Mouse (Mus musculus) forebrain, embryonic 10.5 days (tissue): Measurements from ENCODE around the gene Chd6. TPM values are rescaled to one million over a fixed set of nuclear protein-coding genes. Genes with fewer than 3 reads are reported as not detected.
A peak's percentile ranks its signal among the peaks of the same experiment; 100 is the strongest.

ENCODE experiments used
- DNase-seq: peaks from one replicate; pipeline ENCODE4 v3.0.0-alpha.2; 2017; ENCODE audit warnings: low spot score; ENCODE audit errors: extremely low spot score
- H3K27ac ChIP-seq: fragments of 300-500 bp; sonication (generic); 2 replicates; pipeline ENCODE4 v1.5.1; 2016; ENCODE audit warnings: mild to moderate bottlenecking
- H3K27me3 ChIP-seq: fragments of 300-500 bp; sonication (generic); 2 replicates; pipeline ENCODE4 v1.6.1; 2016; ENCODE audit warnings: mild to moderate bottlenecking; ENCODE audit not compliant: poor library complexity, severe bottlenecking
- H3K36me3 ChIP-seq: fragments of 300-500 bp; sonication (generic); replicated peaks from 2 replicates; pipeline ENCODE4 v1.6.1; 2016; ENCODE audit warnings: mild to moderate bottlenecking, moderate library complexity
- H3K4me1 ChIP-seq: fragments of 300-500 bp; sonication (generic); 2 replicates; pipeline ENCODE4 v1.6.1; 2016
- H3K4me3 ChIP-seq: fragments of 300-500 bp; sonication (generic); 2 replicates; pipeline ENCODE4 v1.5.1; 2016; ENCODE audit warnings: mild to moderate bottlenecking, moderate library complexity
- H3K9me3 ChIP-seq: fragments of 300-500 bp; sonication (generic); 2 replicates; pipeline ENCODE4 v1.6.1; 2016; ENCODE audit warnings: mild to moderate bottlenecking, moderate library complexity
- WGBS: fragments of 180-500 bp; shearing (Covaris S2); methylation state at CpG from one replicate; pipeline ENCODE4 v1.1.7; 2016; 5-methylcytosine and 5-hydroxymethylcytosine counted together
- polyA plus RNA-seq: library from polyadenylated mRNA; unstranded; fragments of >200 nt; fragmentation: Nextera tagmentation; extraction: Ambion mirVana; gene quantifications from 2 replicates; pipeline ENCODE4 v1.2.1, GENCODE M21; 2016

Gene Chd6
- polyA plus RNA-seq, 1 experiment from 2014 or later: 31.0 TPM

DNA sequence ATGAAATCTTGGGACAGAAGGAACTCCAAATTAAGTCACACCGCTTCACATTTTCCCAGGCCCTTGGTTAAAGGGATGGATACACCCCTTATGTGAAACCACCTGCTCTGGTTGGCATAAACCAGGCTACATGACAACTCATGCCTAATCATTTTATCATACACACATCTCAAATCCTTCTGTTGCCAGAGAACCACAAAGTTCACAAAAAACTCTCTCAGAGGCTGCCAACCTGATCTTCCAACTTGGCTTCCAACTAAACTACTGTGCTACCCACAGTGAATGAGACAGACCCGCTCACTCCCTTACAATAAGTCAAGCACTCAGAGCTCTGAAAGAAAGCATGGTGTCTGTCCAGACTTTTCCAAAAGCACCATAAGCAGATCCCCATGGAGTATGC lies 1.6 kb downstream of the Chd6 start:
- peaks cover 8% of the 10 kb centered on the region for H3K36me3 ChIP-seq
- H3K27me3 ChIP-seq: no peaks in the 10 kb centered on the region
- no peaks in the 10 kb centered on the region for H3K9me3 ChIP-seq
- H3K4me1 ChIP-seq: peaks cover 28% of the 10 kb centered on the region
- DNase-seq: no peak
- WGBS: 88% methylated on average over 2 of the region's 2 CpGs
- H3K27ac ChIP-seq: no peak overlapping the region
- peak overlapping the region; percentile 97 for H3K4me3 ChIP-seq

DNA sequence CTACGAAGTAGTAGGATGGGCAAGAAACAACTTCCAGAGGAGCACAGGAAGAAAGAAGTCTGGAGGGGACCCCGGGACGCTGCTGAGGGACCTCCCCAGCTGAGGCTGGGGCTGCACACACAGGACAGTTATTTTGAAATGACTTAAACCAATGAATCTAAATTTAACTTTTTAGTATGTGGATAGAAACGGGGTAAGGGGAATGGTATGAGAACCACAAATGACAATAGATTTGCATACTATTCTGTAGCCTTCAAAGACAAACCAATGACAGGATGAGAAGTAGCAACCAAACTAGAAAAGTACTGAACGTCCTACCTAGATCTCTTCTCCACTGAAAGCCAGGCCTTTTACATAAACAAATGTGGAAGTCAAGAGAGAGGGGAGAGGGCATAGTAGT lies 5.1 kb downstream of the Chd6 start:
- peaks cover 8% of the 10 kb centered on the region for H3K36me3 ChIP-seq
- no peak for DNase-seq
- H3K4me3 ChIP-seq: no peak overlapping the region
- WGBS: 83% methylated on average over 5 of the region's 5 CpGs
- H3K27ac ChIP-seq: no peak overlapping the region
- H3K9me3 ChIP-seq: no peaks in the 10 kb centered on the region
- no peaks in the 10 kb centered on the region for H3K27me3 ChIP-seq
- H3K4me1 ChIP-seq: peaks cover 18% of the 10 kb centered on the region

DNA sequence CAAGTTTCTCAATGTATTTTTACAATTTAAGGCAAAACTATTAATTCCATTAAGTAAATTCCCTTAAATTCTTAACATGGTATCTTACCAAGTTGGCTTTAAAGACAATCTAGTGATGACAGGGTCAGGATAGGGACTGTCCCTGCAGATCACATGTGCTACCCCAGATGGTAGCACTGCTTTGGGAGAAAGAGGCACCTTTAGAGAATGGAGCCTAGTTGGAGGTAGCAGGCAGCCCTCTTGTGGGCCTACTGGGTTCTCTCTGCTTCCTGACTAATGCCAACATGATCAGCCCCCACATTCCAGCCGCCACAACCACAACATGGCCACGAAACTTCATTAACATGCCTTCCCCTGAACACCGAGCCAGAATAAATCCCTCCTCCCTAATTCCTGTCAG lies 6.8 kb downstream of the Chd6 start:
- H3K9me3 ChIP-seq: no peaks in the 10 kb centered on the region
- WGBS: 56% methylated on average over 3 of the region's 3 CpGs
- H3K27ac ChIP-seq: no peak overlapping the region
- H3K27me3 ChIP-seq: no peaks in the 10 kb centered on the region
- H3K4me1 ChIP-seq: peaks cover 9% of the 10 kb centered on the region
- peaks cover 8% of the 10 kb centered on the region for H3K36me3 ChIP-seq
- no peak overlapping the region for H3K4me3 ChIP-seq
- DNase-seq: no peak

DNA sequence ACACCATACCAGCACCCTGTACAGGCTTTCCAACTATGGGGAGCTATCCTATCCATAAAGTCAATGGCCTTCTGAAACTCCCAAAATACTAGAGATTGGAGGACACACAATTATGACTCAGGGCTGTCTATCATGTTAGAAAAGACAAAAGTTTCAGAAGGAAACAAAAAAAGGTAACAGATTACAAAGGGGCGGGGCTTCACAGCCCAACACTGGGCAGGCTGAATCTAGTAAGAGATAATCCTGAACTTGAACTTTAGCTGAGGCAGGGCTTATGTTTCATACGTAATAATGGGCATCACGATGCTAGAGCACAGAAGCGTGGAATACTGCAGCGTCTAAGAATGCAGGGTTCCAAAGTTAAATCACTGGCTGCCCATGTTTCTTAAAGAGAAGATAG lies 11.1 kb downstream of the Chd6 start:
- no peak for DNase-seq

DNA sequence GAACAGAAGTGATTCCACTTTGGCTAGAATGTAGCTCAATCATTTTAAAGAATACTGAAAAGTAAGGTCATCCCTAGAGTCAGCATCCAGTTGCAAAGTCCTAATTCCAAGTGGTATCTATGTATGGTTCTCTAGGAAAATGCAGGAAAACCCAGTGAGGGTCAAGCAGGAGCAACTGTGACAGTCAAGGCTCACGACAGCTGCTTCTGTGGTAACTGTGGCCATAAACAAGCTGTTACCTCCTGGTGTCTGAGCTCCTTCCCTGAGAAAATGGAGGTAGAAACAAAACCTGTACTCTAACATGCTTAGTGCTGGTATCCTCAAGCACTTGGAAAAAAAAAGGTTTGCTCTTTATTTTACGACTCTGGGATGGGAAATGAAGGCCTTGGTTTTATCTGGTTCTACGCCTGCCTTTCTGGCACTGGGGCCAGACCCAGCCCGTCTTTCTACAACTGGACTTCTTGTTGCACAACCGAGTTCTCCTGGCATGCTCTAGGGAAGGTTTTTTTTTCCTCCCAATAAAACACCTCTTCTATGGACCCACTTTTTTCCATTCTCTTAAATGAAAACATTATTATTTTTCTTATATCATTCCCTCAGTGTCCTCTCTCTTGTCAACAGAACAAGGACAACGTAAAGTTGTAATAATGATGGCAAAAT lies 18.0 kb downstream of the Chd6 start:
- WGBS: 92% methylated on average over 6 of the region's 6 CpGs
- no peaks in the 10 kb centered on the region for H3K9me3 ChIP-seq
- H3K27me3 ChIP-seq: no peaks in the 10 kb centered on the region
- H3K27ac ChIP-seq: no peak overlapping the region
- no peak for DNase-seq
- no peak overlapping the region for H3K4me3 ChIP-seq
- peaks cover 20% of the 10 kb centered on the region for H3K36me3 ChIP-seq
- no peaks in the 10 kb centered on the region for H3K4me1 ChIP-seq

More for the DNA sequence above, 11.1 kb downstream of the Chd6 start:
- Histone ChIP-seq H3K4me3 (no peak overlapping the region), H3K9me3 (no peaks in the 10 kb centered on the region), H3K27ac (no peak overlapping the region), H3K4me1 (no peaks in the 10 kb centered on the region), H3K36me3 (peaks cover 9% of the 10 kb centered on the region; the same call in 1 of the 2 replicates), H3K27me3 (no peaks in the 10 kb centered on the region)
- WGBS: 92% methylated on average over 5 of the region's 5 CpGs

DNA sequence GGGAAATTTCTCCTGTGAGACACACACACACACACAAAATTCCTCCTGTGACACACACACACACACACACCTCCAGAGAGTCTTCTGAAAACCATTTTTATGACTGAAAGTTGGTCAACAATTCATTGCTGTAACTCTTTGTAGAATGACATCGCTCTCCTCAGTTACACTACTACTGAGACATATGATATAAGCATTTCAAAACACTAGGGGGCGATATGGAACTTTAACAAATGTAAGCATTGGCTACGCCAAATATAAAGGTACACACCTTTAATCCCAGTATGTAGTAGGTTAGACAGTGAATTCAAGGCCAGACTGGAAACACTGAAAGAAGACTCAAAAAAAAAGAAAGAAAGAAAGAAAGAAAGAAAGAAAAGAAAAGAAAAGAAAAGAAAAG lies 18.7 kb downstream of the Chd6 start:
- H3K9me3 ChIP-seq: no peaks in the 10 kb centered on the region
- peaks cover 3% of the 10 kb centered on the region for H3K4me1 ChIP-seq
- H3K27ac ChIP-seq: no peak overlapping the region
- peaks cover 17% of the 10 kb centered on the region for H3K36me3 ChIP-seq
- no peak for DNase-seq
- H3K27me3 ChIP-seq: no peaks in the 10 kb centered on the region
- H3K4me3 ChIP-seq: no peak overlapping the region
- whole genome bisulfite sequencing: 66% methylated on average over 3 of the region's 3 CpGs

DNA sequence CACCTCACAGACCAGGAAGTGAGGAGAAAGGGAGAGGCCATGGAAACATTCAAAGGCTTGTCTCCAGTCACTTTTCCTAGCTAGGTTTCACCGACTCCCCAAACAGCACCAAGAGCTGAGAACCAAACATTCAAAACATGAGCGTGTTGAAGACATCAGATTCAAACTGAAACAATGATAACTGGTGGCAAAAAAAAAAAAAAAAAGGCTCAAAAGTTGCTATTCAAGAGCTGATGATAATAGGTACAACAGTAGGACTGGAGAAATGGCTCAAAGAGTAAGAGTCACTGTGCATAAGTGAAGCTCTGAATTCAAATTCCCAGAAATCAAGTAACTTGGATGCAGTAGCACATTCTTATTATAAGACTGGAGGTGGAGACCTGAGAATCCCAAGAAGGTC lies 30.3 kb downstream of the Chd6 start:
- peaks cover 17% of the 10 kb centered on the region for H3K36me3 ChIP-seq

DNA sequence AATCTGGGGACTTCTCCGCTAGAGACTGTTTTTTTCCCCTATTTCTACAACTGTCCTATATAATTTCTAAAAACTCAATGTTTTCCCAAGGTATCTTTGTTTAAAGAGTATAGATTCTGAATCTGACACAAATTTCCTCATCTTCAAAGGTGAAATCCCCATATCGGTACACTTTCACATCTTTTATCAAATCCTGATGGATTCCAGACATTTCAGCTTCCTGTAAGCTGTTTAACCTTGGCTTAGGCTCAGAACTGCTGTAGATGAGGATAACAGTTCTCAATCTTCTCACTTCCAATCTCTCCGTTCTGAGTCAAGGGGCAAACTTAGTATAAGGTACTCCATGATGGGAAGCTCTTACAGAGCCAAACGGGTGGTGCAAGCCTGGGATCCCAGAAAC lies 32.6 kb downstream of the Chd6 start:
- H3K36me3 ChIP-seq: peaks cover 17% of the 10 kb centered on the region
- DNase-seq: no peak

More for the DNA sequence above, 30.3 kb downstream of the Chd6 start:
- Histone ChIP-seq H3K27me3 (no peaks in the 10 kb centered on the region), H3K4me3 (no peak overlapping the region), H3K4me1 (no peaks in the 10 kb centered on the region), H3K27ac (no peak overlapping the region), H3K9me3 (no peaks in the 10 kb centered on the region)
- 96% methylated on average over 2 of the region's 2 CpGs for WGBS
- DNase-seq: no peak

DNA sequence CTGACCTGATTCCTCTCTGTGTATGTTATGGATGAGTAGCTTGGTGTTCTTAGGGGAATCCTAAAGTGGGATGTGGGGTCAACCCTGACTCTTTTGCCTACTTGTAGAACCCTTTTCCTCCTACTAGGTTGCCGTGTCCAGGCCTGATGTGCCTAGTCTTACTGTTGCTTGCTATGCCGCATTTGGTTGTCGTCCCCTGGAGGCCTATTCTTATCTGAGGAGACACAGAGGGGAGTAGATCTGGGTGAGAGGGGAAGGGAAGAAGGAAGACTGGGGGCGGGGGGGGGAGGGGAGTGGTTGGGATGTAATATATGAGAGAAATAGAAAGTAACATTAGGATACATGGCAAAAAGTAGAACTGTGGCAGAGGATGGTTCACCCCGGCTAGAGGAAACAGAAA lies 33.3 kb downstream of the Chd6 start:
- 88% methylated on average over 5 of the region's 5 CpGs for WGBS
- H3K4me3 ChIP-seq: no peak overlapping the region
- H3K27ac ChIP-seq: no peak overlapping the region
- DNase-seq: no peak
- no peaks in the 10 kb centered on the region for H3K9me3 ChIP-seq
- no peaks in the 10 kb centered on the region for H3K27me3 ChIP-seq
- H3K4me1 ChIP-seq: no peaks in the 10 kb centered on the region
- H3K36me3 ChIP-seq: peaks cover 17% of the 10 kb centered on the region

More for the DNA sequence above, 32.6 kb downstream of the Chd6 start:
- WGBS: 92% methylated on average over 4 of the region's 4 CpGs
- no peaks in the 10 kb centered on the region for H3K27me3 ChIP-seq
- H3K4me3 ChIP-seq: no peak overlapping the region
- H3K9me3 ChIP-seq: no peaks in the 10 kb centered on the region
- no peaks in the 10 kb centered on the region for H3K4me1 ChIP-seq
- H3K27ac ChIP-seq: no peak overlapping the region

DNA sequence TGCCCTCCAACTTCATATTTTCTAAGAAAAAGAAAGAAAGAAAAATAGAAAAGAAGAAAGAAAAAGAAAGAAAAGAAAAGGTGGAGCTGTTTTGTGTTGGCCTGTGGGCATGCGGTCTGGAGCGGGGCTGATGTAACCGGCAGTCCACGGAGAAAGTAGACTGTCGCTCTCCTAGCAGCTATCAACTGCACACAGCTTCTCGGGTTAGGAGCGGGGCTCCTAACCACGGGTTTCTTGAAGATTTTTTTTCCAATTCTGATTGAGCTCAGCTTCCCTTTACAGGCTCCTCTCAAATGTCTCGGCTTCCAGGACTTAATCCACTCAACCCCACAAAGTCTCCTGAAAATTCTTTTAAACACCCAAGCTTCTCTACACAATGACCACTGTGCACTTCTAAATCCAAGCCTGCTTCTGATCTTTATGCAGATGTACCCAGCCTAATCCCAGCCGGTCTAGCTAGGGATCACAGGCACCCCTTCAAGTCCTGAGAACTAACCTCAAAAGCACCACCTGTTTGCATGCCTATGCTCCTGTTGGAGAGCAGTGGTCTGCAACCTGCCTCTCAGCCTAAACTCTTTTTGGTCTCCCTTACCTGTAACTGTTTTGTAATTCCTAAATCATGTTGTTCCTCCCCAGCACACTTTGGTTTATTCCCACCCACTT lies 42.6 kb downstream of the Chd6 start:
- Histone ChIP-seq H3K27me3 (no peaks in the 10 kb centered on the region), H3K4me1 (peaks cover 9% of the 10 kb centered on the region), H3K27ac (no peak overlapping the region), H3K36me3 (peaks cover 18% of the 10 kb centered on the region), H3K9me3 (no peaks in the 10 kb centered on the region; the same call in 1 of the 2 replicates), H3K4me3 (no peak overlapping the region)
- no peak for DNase-seq
- 34% methylated on average over 10 of the region's 10 CpGs for WGBS

DNA sequence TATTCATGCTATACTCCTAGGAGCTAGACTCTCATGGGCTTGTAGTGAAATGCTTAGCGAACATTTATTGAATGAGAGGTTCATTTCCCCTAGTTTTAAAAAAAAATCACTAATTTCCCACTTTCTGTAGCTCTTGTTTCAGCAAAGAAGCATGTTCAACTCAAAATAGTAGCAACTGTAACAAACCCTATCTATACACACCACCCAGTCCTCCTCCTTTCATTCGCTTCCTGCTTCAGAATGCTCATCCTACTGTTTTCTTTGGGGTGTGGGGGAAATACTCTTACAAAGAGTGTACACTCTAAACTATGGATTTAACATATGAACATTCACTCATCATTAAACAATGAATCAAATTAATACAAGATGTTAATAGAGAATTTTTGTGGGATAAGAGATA lies 43.3 kb downstream of the Chd6 start:
- Histone ChIP-seq H3K4me1 (peaks cover 9% of the 10 kb centered on the region), H3K9me3 (no peaks in the 10 kb centered on the region; the same call in 1 of the 2 replicates), H3K36me3 (peaks cover 18% of the 10 kb centered on the region), H3K4me3 (no peak overlapping the region), H3K27ac (no peak overlapping the region), H3K27me3 (no peaks in the 10 kb centered on the region)
- DNase-seq: no peak
- 90% methylated on average over 2 of the region's 2 CpGs for WGBS

DNA sequence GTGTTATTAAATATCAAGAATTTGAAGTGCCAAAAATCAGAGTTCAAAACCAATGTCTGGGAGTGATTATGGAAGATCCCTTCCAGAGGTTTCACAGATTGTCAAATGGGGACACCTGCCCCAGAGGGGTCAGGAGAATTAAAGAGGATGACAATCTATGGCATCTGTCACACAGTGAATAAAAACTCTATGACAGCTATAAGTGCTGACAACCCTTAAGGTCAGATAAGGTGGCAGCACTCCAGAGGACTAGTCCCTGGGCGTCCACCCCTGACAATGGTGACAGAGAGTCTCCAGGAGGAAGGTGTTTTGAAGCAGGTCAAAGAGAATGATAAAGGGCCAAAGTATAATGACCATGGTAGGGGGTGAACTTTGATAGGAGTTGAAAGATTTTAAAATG lies 44.0 kb downstream of the Chd6 start:
- Histone ChIP-seq H3K4me3 (no peak overlapping the region), H3K27me3 (no peaks in the 10 kb centered on the region), H3K27ac (no peak overlapping the region), H3K9me3 (no peaks in the 10 kb centered on the region; the same call in 1 of the 2 replicates), H3K36me3 (peaks cover 16% of the 10 kb centered on the region), H3K4me1 (peaks cover 9% of the 10 kb centered on the region)
- 85% methylated on average over 1 of the region's 1 CpGs for WGBS
- DNase-seq: no peak

DNA sequence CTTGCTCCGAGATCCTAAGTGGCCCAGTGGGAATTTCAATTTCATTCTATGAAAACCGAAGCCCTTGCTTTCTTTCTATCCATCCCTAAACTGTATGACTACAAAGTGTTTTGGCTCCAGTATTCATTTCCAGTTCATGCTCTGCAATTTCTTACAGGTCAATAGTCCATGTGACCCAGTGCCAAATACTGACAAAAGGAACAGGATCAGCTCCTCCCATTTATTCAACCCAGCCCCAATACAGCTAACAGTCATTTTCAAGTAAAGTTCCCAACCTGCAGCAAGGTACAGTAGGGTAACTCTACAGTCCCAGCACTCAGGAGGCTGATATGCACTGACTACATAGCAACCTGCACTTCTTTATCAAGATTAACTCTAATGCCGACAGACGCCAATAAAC lies 50.0 kb downstream of the Chd6 start:
- no peak overlapping the region for H3K27ac ChIP-seq
- DNase-seq: no peak
- H3K4me3 ChIP-seq: no peak overlapping the region
- WGBS: 93% methylated on average over 4 of the region's 4 CpGs
- no peaks in the 10 kb centered on the region for H3K27me3 ChIP-seq
- peaks cover 10% of the 10 kb centered on the region for H3K36me3 ChIP-seq
- H3K9me3 ChIP-seq: no peaks in the 10 kb centered on the region
- peaks cover 5% of the 10 kb centered on the region; the same call in 1 of the 2 replicates for H3K4me1 ChIP-seq
